Mouse (Mus musculus): ENCODE data around the gene Slc7a3.
"Not testable (repeated sequence)": the region's sequence is repeated elsewhere in the genome, so short reads cannot be mapped to it uniquely, and the experiment has no call there.

Slc7a3 gene

GRCm38 (mm10) chrX:101085920-101086319 is at the start of gene Slc7a3:
Slc7a3 (minus strand) TSS chrX:101086020.
- DNase-seq (ENCODE audit: low read depth), result no peak

DNA sequence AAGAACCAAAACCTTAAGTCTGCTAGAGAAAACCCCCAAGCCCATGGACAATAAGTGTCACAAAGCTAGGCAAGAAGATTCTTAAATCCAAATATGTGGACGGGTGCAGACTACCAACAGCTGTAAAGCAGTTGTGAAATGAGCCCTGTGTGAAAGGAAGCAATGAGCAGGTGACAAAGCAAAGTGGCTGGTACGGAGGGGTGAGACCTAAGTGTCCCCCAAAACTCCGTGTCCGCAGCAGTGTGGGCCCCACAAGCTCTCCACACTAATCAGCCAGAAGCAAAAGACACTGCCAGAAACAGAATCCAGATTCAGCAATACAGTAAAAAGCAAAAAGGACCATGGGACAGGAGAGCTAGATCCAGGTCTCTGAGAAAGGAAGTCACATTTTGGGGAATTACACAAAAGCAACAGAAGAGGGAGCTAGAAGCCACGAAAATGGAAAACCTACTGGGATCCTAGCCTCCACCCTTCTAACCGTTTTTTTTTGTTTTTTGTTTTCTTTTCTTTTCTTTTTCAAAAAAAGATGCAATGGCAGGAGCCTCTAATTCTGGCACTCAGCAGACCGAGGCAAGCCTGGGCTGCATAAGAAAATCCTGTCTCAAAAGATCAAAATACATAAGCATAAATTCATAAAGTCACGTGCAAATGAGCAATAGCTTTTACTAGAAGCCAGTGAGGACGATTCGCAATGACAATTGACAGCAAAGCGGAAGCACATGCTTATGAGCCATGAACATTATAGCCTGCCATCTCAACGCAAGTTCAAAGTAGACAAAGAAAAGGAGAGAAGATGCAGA is 46.4 kb upstream of the Slc7a3 start:
- peak; percentile 70 for DNase-seq (ENCODE audit: low read depth)

DNA sequence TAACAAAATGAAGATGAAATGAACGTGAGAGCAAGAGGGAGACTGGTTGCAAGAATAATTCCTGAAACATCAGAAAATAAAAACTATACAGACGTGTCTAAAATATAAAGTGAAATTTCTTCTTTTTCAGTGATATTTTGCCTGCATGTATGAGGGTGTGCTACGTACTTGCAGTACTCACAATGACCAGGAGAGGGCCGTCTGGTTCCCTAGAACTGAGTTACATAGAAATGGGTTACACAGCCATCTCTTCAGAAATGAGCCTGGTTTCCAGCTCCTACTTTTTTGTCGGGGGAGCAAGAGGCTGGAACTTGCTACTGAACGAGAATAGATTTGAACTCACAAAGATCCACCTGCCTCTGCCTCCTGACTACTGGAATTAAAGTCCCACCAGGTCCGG is 45.2 kb upstream of the Slc7a3 start:
- DNase-seq (ENCODE audit: low read depth), result peak; percentile 85

- DNase-seq (ENCODE audit: low read depth), result peak; percentile 54
Measured at GRCm38 (mm10) chrX:101128559-101128958, 42.7 kb upstream of the Slc7a3 start.

DNA sequence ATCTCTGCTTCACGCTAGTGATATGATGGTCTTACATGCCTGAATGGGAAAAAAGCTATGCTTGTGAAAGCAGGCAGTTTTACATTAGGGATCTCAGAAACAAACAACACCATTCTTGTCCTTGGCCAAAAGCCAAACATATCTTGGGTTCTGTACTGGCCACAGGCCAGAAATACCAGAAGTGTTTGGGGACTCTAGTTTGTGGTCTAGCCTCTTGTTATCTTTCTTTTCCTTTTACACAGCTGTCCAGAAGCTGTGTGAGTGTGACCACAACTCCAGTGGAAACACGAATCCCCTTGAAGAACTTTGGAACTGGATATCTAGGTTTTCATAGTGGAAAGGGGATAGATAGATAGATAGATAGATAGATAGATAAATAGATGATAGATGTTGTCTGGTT is 41.2 kb upstream of the Slc7a3 start:
- no peak for DNase-seq (ENCODE audit: low read depth)

DNA sequence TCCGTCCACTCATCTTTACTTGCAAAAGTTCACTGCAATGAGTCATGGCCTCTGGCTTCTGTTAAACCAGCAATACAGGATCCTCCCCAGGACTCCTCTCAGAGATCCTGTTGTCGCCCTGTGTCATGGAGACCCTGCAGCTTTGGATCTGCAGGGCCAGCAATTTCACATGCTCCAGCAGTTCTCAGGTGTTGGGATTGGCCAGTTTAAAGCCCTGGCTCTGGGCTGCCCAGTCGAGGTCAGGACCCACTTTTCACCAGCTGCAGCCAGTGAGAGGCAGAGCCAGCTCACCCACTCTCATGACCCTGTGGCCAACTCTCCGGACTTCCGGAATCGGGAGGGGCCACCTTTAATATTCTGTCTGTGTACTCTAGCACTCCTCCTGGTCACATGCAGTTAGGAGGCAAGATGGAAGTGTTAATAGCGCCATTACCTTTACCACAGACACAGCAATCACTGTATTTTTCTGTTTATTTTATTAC is 40.7 kb upstream of the Slc7a3 start:
- no peak for DNase-seq (ENCODE audit: low read depth)

GRCm38 (mm10) chrX:101120546-101120945 is 34.7 kb upstream of the Slc7a3 start:
- no peak for DNase-seq (ENCODE audit: low read depth)

DNA sequence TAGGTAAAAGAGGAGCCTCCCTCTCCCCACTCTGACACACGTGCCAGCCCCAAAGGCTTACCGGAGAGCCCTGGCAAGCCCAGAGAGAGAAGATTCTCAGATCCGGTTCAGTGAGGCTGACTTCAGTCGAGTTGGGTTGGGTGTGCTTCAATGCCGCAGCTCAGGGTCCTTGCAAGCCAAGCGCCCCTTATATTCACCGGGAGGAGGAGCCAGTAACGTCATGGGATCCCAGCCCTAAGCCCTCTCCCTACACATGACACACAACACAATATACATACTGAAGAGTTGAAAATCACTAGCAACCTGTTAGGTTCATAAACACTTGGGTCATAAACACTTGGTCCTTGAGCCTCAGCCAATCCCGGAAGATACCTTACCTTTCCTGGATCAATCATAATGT is 609 bp downstream of the Slc7a3 start:
- DNase-seq (ENCODE audit: low read depth), result not testable (repeated sequence)

- no peak for DNase-seq (ENCODE audit: low read depth)
Measured at GRCm38 (mm10) chrX:101084192-101084591, 1.6 kb downstream of the Slc7a3 start.

GRCm38 (mm10) chrX:101065245-101065644 is 20.6 kb downstream of the Slc7a3 start:
- DNase-seq (ENCODE audit: low read depth), result no peak

DNA sequence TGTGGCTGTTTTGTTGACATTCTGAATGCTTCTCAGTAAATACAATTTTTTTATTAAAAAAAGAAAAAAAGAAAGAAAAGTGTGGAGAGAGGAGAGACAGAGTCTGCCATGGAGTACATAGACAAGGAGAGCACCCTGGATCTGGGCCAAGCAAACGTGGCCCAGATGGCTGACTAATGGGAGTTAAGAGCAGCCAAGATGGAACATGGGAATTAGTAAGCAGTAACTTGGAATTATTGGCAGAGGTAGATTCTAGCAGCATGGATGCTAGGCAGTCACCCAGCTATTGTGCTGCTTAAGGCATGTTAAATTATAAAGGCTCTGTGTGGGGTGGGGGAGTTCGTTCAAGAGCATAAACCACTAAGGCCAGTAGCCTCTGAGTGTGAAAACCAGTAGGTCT is 22.3 kb downstream of the Slc7a3 start:
- no peak for DNase-seq (ENCODE audit: low read depth)

DNA sequence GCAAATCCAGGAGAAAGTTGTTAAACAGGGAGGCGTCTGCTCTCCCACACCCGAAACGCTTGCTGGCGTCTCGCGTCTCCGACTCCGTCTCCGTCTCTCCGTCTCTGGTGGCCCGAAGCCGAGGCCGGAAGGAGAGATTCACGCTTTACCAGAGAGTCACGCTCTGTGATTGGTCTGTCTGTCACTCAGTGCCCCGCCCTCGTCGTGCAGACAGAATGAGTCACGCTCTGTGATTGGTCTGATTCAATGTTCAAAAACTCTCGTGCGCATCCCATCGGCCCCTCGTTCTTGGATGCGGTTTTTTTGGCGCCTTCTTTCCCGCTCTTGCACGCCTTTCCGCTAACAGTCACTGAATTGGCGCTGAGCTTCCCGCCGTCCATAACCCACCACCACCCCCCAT is 26.3 kb downstream of the Slc7a3 start, which contains the start of gene Tex11:
Gene Tex11, minus strand, starts transcription at position 127 of the 400 bp plus-strand sequence.
- DNase-seq (ENCODE audit: low read depth), result no peak

All from naive thymus-derived CD4-positive, alpha-beta T cell, adult 2 months (primary cell).